Mouse (Mus musculus) megakaryocyte-erythroid progenitor cell, adult 5 weeks (primary cell): ENCODE data around the gene Ttc14. TPM values are rescaled to one million over a fixed set of nuclear protein-coding genes. Genes with fewer than 3 reads are reported as not detected.

Experiments used
- polyA plus RNA-seq: library from polyadenylated mRNA; stranded (reverse); fragments of >175 nt; gene quantifications from 2 replicates; pipeline ENCODE4 v1.2.3, GENCODE M21; 2012

Ttc14 gene
- polyA plus RNA-seq: 15.1 and 30.9 TPM in 2 replicates

GRCm38 (mm10) chr3:33799617-33800512 lies at the start of gene Ttc14:
TSS of gene Ttc14 (plus strand) at chr3:33799832.

GRCm38 (mm10) chr3:33843801-33844632 lies 44.4 kb downstream of the Ttc14 start, which contains the start of gene Ccdc39:
TSS of gene Ccdc39 (minus strand) at chr3:33844310.

Other genes with a start within 250 kb of the Ttc14 start
- not detected in 2 replicates for gene Ccdc39, start 44.5 kb downstream of the Ttc14 start, polyA plus RNA-seq
- gene Fxr1, start 220.1 kb downstream of the Ttc14 start, polyA plus RNA-seq: 16.1 and 21.1 TPM in 2 replicates